Mouse (Mus musculus) testis, adult 2 months (tissue): Measurements from ENCODE around the gene Parva.

Experiments used
- CTCF ChIP-seq: fragments of 200-500 bp; IDR thresholded peaks from 2 replicates; pipeline ENCODE4 v1.5.1; 2012; ENCODE audit warnings: low read depth, mild to moderate bottlenecking, inconsistent platforms, low read length, moderate library complexity; ENCODE audit not compliant: control insufficient read depth, insufficient read depth, insufficient replicate concordance
- POLR2A ChIP-seq: fragments of 200-500 bp; IDR thresholded peaks from 2 replicates; pipeline ENCODE4 v1.6.1; 2012; ENCODE audit warnings: low read depth, mild to moderate bottlenecking, inconsistent platforms, low read length, moderate library complexity; ENCODE audit not compliant: control insufficient read depth

- TF ChIP-seq CTCF: no peak
- TF ChIP-seq POLR2A: no peak
Observed at GRCm38 (mm10) chr7:112453805-112454214, 26.5 kb downstream of the Parva start.
